Mouse (Mus musculus) kidney, embryonic 14.5 days (tissue): ENCODE results near the gene Sos1. TPM values are rescaled to one million over a fixed set of nuclear protein-coding genes. Genes with fewer than 3 reads are reported as not detected.
"Not testable (repeated sequence)": the region's sequence is repeated elsewhere in the genome, so short reads cannot be mapped to it uniquely, and the experiment has no call there.

Experiments used
- ATAC-seq: fragments of 200-750 bp; cut with Nextera tagmentation; 2 replicates; pipeline ENCODE4 v1.8.0; 2017; ENCODE audit warnings: moderate number of reproducible peaks, mild to moderate bottlenecking, moderate TSS enrichment, moderate library complexity; ENCODE audit not compliant: low FRiP score, low TSS enrichment
- H3K27ac ChIP-seq: fragments of 300-500 bp; sonication (generic); 2 replicates; pipeline ENCODE4 v1.5.1; 2014; ENCODE audit warnings: low read depth, mild to moderate bottlenecking, low read length, moderate library complexity, mixed read lengths
- H3K27me3 ChIP-seq: fragments of 300-500 bp; sonication (generic); 2 replicates; pipeline ENCODE4 v1.6.1; 2014; ENCODE audit warnings: mild to moderate bottlenecking, low read length; ENCODE audit not compliant: control insufficient read depth, insufficient read depth
- H3K36me3 ChIP-seq: fragments of 300-500 bp; sonication (generic); 2 replicates; pipeline ENCODE4 v1.6.1; 2014; ENCODE audit warnings: low read length, mixed read lengths; ENCODE audit not compliant: control insufficient read depth, insufficient read depth
- H3K4me1 ChIP-seq: fragments of 300-500 bp; sonication (generic); 2 replicates; pipeline ENCODE4 v1.6.1; 2014; ENCODE audit warnings: low read length, mixed read lengths; ENCODE audit not compliant: control insufficient read depth, insufficient read depth
- H3K4me2 ChIP-seq: fragments of 300-500 bp; sonication (generic); replicated peaks from 2 replicates; pipeline ENCODE4 v1.6.1; 2014; ENCODE audit warnings: low read depth, mild to moderate bottlenecking, low read length
- H3K4me3 ChIP-seq: fragments of 300-500 bp; sonication (generic); 2 replicates; pipeline ENCODE4 v1.5.1; 2014; ENCODE audit warnings: mild to moderate bottlenecking, low read length
- H3K9ac ChIP-seq: fragments of 300-500 bp; sonication (generic); 2 replicates; pipeline ENCODE4 v1.6.1; 2014; ENCODE audit warnings: low read depth, mild to moderate bottlenecking, low read length, moderate library complexity
- H3K9me3 ChIP-seq: fragments of 300-500 bp; sonication (generic); 2 replicates; pipeline ENCODE4 v1.6.1; 2016; ENCODE audit warnings: low read length; ENCODE audit not compliant: control insufficient read depth
- WGBS: fragments of 180-500 bp; shearing (Covaris S2); extraction: QIAGEN DNeasy Blood & Tissue Kit; methylation state at CpG from one replicate; pipeline ENCODE4 v1.1.7; 2014; 5-methylcytosine and 5-hydroxymethylcytosine counted together
- polyA plus RNA-seq: library from polyadenylated mRNA; unstranded; fragments of >200 nt; fragmentation: Nextera tagmentation; extraction: Ambion mirVana; gene quantifications from 2 replicates; pipeline ENCODE4 v1.2.1, GENCODE M21; 2014

Sos1 gene
- polyA plus RNA-seq, 1 experiment from 2014 or later: 9.2 TPM

GRCm38 (mm10) chr17:80426171-80426570 lies 54.1 kb downstream of the Sos1 start:
- Histone ChIP-seq H3K36me3 (peaks cover 15% of the 10 kb centered on the region), H3K4me2 (no peak overlapping the region), H3K27ac (no peak overlapping the region), H3K9ac (no peak overlapping the region), H3K4me1 (no peaks in the 10 kb centered on the region), H3K9me3 (no peaks in the 10 kb centered on the region), H3K27me3 (no peaks in the 10 kb centered on the region), H3K4me3 (no peak overlapping the region)
- 86% methylated on average over 7 of the region's 7 CpGs for WGBS
- no peak for ATAC-seq

GRCm38 (mm10) chr17:80420998-80421397 lies 59.3 kb downstream of the Sos1 start:
- H3K27ac ChIP-seq: no peak overlapping the region
- H3K4me3 ChIP-seq: no peak overlapping the region
- ATAC-seq: no peak
- no peak overlapping the region for H3K4me2 ChIP-seq
- 95% methylated on average over 1 of the region's 1 CpGs for WGBS
- no peaks in the 10 kb centered on the region for H3K4me1 ChIP-seq
- H3K36me3 ChIP-seq: peaks cover 54% of the 10 kb centered on the region
- no peak overlapping the region for H3K9ac ChIP-seq
- no peaks in the 10 kb centered on the region for H3K27me3 ChIP-seq
- H3K9me3 ChIP-seq: no peaks in the 10 kb centered on the region

GRCm38 (mm10) chr17:80418572-80419210 lies 61.6 kb downstream of the Sos1 start:
- no peak overlapping the region for H3K9ac ChIP-seq
- no peak overlapping the region for H3K27ac ChIP-seq
- no peak overlapping the region for H3K4me3 ChIP-seq
- peaks cover 68% of the 10 kb centered on the region for H3K36me3 ChIP-seq
- no peaks in the 10 kb centered on the region for H3K4me1 ChIP-seq
- H3K27me3 ChIP-seq: no peaks in the 10 kb centered on the region
- no peaks in the 10 kb centered on the region for H3K9me3 ChIP-seq
- no peak overlapping the region for H3K4me2 ChIP-seq
- WGBS: 89% methylated on average over 10 of the region's 10 CpGs
- ATAC-seq: no peak

- Histone ChIP-seq H3K4me2 (no peak overlapping the region), H3K4me1 (no peaks in the 10 kb centered on the region), H3K9ac (no peak overlapping the region), H3K36me3 (peaks cover 76% of the 10 kb centered on the region), H3K27me3 (no peaks in the 10 kb centered on the region), H3K4me3 (no peak overlapping the region), H3K27ac (no peak overlapping the region), H3K9me3 (no peaks in the 10 kb centered on the region)
- no peak for ATAC-seq
- WGBS: 73% methylated on average over 1 of the region's 1 CpGs
Observed at GRCm38 (mm10) chr17:80411182-80411581, 69.1 kb downstream of the Sos1 start.

- Histone ChIP-seq H3K36me3 (peaks cover 36% of the 10 kb centered on the region; the same call in 1 of the 2 replicates), H3K27me3 (no peaks in the 10 kb centered on the region), H3K27ac (no peak overlapping the region), H3K4me3 (no peak overlapping the region), H3K9ac (no peak overlapping the region), H3K4me1 (no peaks in the 10 kb centered on the region), H3K9me3 (no peaks in the 10 kb centered on the region), H3K4me2 (no peak overlapping the region)
- no peak for ATAC-seq
- 93% methylated on average over 7 of the region's 7 CpGs for WGBS
Observed at GRCm38 (mm10) chr17:80398243-80398642, 82.0 kb downstream of the Sos1 start.

GRCm38 (mm10) chr17:80391423-80392403 lies 88.5 kb downstream of the Sos1 start:
- WGBS: 10% methylated on average over 17 of the region's 17 CpGs
- Histone ChIP-seq H3K9ac (no peak overlapping the region), H3K27ac (no peak overlapping the region), H3K4me2 (peak overlapping the region; percentile 68), H3K4me1 (no peaks in the 10 kb centered on the region), H3K9me3 (no peaks in the 10 kb centered on the region), H3K4me3 (peak overlapping the region; percentile 45), H3K36me3 (no peaks in the 10 kb centered on the region), H3K27me3 (no peaks in the 10 kb centered on the region)
- ATAC-seq: peak; percentile 95

- Histone ChIP-seq H3K27ac (no peak overlapping the region), H3K27me3 (no peaks in the 10 kb centered on the region), H3K4me3 (no peak overlapping the region), H3K9ac (no peak overlapping the region), H3K4me1 (no peaks in the 10 kb centered on the region), H3K9me3 (no peaks in the 10 kb centered on the region), H3K36me3 (no peaks in the 10 kb centered on the region), H3K4me2 (no peak overlapping the region)
- WGBS: 70% methylated on average over 10 of the region's 10 CpGs
- no peak for ATAC-seq
Observed at GRCm38 (mm10) chr17:80390024-80390423, 90.2 kb downstream of the Sos1 start.

- ATAC-seq: no peak
- 77% methylated on average over 1 of the region's 1 CpGs for WGBS
- H3K36me3 ChIP-seq: no peaks in the 10 kb centered on the region
- H3K9ac ChIP-seq: no peak overlapping the region
- H3K9me3 ChIP-seq: no peaks in the 10 kb centered on the region
- H3K4me3 ChIP-seq: no peak overlapping the region
- H3K4me1 ChIP-seq: no peaks in the 10 kb centered on the region
- no peak overlapping the region for H3K27ac ChIP-seq
- no peaks in the 10 kb centered on the region for H3K27me3 ChIP-seq
- H3K4me2 ChIP-seq: no peak overlapping the region
Observed at GRCm38 (mm10) chr17:80385671-80386070, 94.6 kb downstream of the Sos1 start.

GRCm38 (mm10) chr17:80378386-80378785 lies 101.9 kb downstream of the Sos1 start:
- H3K36me3 ChIP-seq, H3K9ac ChIP-seq, H3K4me2 ChIP-seq, H3K4me3 ChIP-seq, H3K9me3 ChIP-seq, H3K27me3 ChIP-seq, H3K27ac ChIP-seq, H3K4me1 ChIP-seq, ATAC-seq: not testable (repeated sequence)
